Mouse (Mus musculus) C2C12 (cell line): ENCODE measurements around the gene Tex35.

Source experiments
- CTCF ChIP-seq: IDR thresholded peaks from one replicate; pipeline ENCODE4 v1.5.1; 2011; ENCODE audit not compliant: control insufficient read depth, insufficient read depth, insufficient read length
- MYOD1 ChIP-seq: IDR thresholded peaks from one replicate; pipeline ENCODE4 v1.6.1; 2011; ENCODE audit warnings: low read depth; ENCODE audit not compliant: control insufficient read depth, insufficient read length

GRCm38 (mm10) chr1:157081076-157081804 is 27.2 kb downstream of the Tex35 start:
- TF ChIP-seq MYOD1 = peak; percentile 95
- TF ChIP-seq CTCF = no peak
